Mouse (Mus musculus): ENCODE results near the gene Slit3.

DNA sequence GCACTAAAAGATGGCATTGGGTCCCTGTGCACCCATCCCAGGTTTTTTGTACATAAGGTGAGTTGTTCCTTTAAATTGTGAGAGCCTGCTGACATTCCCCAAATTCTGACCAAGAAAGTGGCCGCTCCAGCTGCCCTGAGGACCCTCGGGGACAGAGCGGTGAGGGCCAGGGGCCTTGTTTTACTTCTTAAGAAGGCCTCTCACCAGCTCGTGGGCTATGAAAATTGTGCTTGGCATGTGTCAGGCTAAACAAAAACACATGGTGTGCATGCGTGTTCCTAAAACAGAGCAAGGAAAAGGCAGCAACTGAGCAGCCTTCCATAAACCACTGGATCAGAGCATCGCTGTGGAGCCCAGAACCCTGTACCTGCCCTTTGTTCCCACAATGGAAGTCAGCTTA lies 316.5 kb downstream of the Slit3 start:
- TF ChIP-seq CTCF (IDR thresholded peaks at IDR 0.05; ENCODE audit: low read depth), result no peak
- no peak for TF ChIP-seq EP300 (IDR thresholded peaks at IDR 0.05; ENCODE audit: low read depth)
